Mouse (Mus musculus) embryonic facial prominence, embryonic 14.5 days (tissue): ENCODE data around the gene Fbxw4. TPM values are rescaled to one million over a fixed set of nuclear protein-coding genes. Genes with fewer than 3 reads are reported as not detected.
A peak's percentile ranks its signal among the peaks of the same experiment; 100 is the strongest.

Source experiments
- ATAC-seq: fragments of 200-750 bp; cut with Nextera tagmentation; 2 replicates; pipeline ENCODE4 v1.8.0; 2017; ENCODE audit warnings: low read depth, moderate number of reproducible peaks, moderate TSS enrichment
- DNase-seq: peaks from one replicate; pipeline ENCODE4 v3.0.0-alpha.2; 2015; ENCODE audit warnings: low spot score
- H3K27ac ChIP-seq: fragments of 300-500 bp; sonication (generic); replicated peaks from 2 replicates; pipeline ENCODE4 v1.5.1; 2014; ENCODE audit warnings: low read depth, mild to moderate bottlenecking, low read length, moderate library complexity
- H3K27me3 ChIP-seq: fragments of 300-500 bp; sonication (generic); replicated peaks from 2 replicates; pipeline ENCODE4 v1.6.1; 2014; ENCODE audit warnings: low read length; ENCODE audit not compliant: control insufficient read depth, insufficient read depth
- H3K36me3 ChIP-seq: fragments of 300-500 bp; sonication (generic); 2 replicates; pipeline ENCODE4 v1.6.1; 2014; ENCODE audit warnings: low read length, mixed read lengths; ENCODE audit not compliant: control insufficient read depth, insufficient read depth
- H3K4me1 ChIP-seq: fragments of 300-500 bp; sonication (generic); 2 replicates; pipeline ENCODE4 v1.6.1; 2014; ENCODE audit warnings: antibody characterized with exemption, low read length; ENCODE audit not compliant: control insufficient read depth, insufficient read depth
- H3K4me2 ChIP-seq: fragments of 300-500 bp; sonication (generic); 2 replicates; pipeline ENCODE4 v1.6.1; 2014; ENCODE audit warnings: low read depth, mild to moderate bottlenecking, low read length, moderate library complexity, mixed read lengths
- H3K4me3 ChIP-seq: fragments of 300-500 bp; sonication (generic); 2 replicates; pipeline ENCODE4 v1.5.1; 2014; ENCODE audit warnings: low read depth, mild to moderate bottlenecking, low read length
- H3K9ac ChIP-seq: fragments of 300-500 bp; sonication (generic); 2 replicates; pipeline ENCODE4 v1.6.1; 2014; ENCODE audit warnings: low read depth, mild to moderate bottlenecking, low read length, moderate library complexity, mixed read lengths
- H3K9me3 ChIP-seq: fragments of 300-500 bp; sonication (generic); 2 replicates; pipeline ENCODE4 v1.6.1; 2016; ENCODE audit warnings: low read length; ENCODE audit not compliant: control insufficient read depth
- WGBS: fragments of 180-500 bp; shearing (Covaris S2); extraction: QIAGEN DNeasy Blood & Tissue Kit; methylation state at CpG from one replicate; pipeline ENCODE4 v1.1.7; 2014; 5-methylcytosine and 5-hydroxymethylcytosine counted together
- polyA plus RNA-seq: library from polyadenylated mRNA; unstranded; fragments of >200 nt; fragmentation: Nextera tagmentation; extraction: Ambion mirVana; gene quantifications from 2 replicates; pipeline ENCODE4 v1.2.1, GENCODE M21; 2014

Gene Fbxw4
- polyA plus RNA-seq, 1 experiment from 2014 or later, result 6.9 TPM

DNA sequence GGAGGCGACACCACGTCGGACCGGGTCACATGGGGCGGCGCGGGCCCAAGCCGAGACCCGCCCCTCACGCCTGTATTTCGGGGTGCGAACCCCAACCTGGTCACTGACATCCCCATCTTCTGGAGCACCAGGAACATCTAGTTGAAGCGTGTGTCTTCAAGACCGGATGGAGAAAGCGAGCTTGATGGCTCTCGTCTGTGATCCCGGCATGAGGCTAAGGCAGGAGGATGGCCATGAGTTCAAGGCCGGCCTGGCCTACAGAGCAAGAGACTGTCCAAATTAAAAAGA lies 335 bp upstream of the Fbxw4 start:
- H3K27me3 ChIP-seq, result no peaks in the 10 kb centered on the region
- H3K4me3 ChIP-seq, result peak overlapping the region; percentile 92
- no peaks in the 10 kb centered on the region for H3K36me3 ChIP-seq
- H3K27ac ChIP-seq, result peak overlapping the region; percentile 95
- peak overlapping the region; percentile 99 for H3K9ac ChIP-seq
- no peaks in the 10 kb centered on the region for H3K9me3 ChIP-seq
- WGBS, result 14% methylated on average over 18 of the region's 18 CpGs
- ATAC-seq (no peak), DNase-seq (no peak)
- H3K4me2 ChIP-seq, result peak overlapping the region; percentile 93
- H3K4me1 ChIP-seq, result peaks cover 37% of the 10 kb centered on the region

DNA sequence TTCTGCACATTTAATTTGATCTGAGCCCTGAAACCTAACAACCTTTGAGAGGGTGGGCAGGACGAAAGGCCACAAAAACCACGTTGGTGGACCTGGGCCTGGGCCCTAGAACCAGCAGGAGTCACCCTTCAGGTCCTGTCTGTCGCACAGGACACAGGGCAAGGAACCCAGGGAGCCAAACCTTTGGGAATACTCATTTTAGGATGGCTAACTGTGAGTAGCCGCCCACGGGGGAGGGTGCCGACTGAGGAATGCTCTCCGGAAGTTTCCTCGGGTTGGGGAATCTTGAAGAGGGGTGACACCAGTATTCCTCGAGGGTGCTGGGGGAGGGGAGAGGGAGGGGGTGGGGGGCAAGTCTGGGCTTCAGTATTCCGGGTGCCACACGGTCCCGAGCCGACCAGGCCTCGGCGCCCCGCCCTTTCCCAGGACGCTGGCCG lies 793 bp downstream of the Fbxw4 start:
- H3K4me3 ChIP-seq, result peak overlapping the region; percentile 92
- H3K36me3 ChIP-seq, result no peaks in the 10 kb centered on the region
- DNase-seq (peak; percentile 50), ATAC-seq (no peak; the same call in 1 of the 2 replicates)
- H3K9me3 ChIP-seq, result no peaks in the 10 kb centered on the region
- peak overlapping the region; percentile 93 for H3K4me2 ChIP-seq
- peaks cover 37% of the 10 kb centered on the region for H3K4me1 ChIP-seq
- H3K27ac ChIP-seq, result peak overlapping the region; percentile 95
- H3K9ac ChIP-seq, result peak overlapping the region; percentile 99
- no peaks in the 10 kb centered on the region for H3K27me3 ChIP-seq
- WGBS, result under 1% methylated on average over 10 of the region's 18 CpGs

GRCm38 (mm10) chr19:45658556-45659268 lies 1.4 kb downstream of the Fbxw4 start:
- Histone ChIP-seq H3K4me3 (peak overlapping the region; percentile 92), H3K27ac (peak overlapping the region; percentile 95; the same call in 1 of the 2 replicates), H3K9ac (peak overlapping the region; percentile 99), H3K4me2 (peak overlapping the region; percentile 93), H3K4me1 (peaks cover 37% of the 10 kb centered on the region), H3K27me3 (no peaks in the 10 kb centered on the region), H3K9me3 (no peaks in the 10 kb centered on the region), H3K36me3 (no peaks in the 10 kb centered on the region)
- 50% methylated on average over 10 of the region's 10 CpGs for WGBS
- ATAC-seq (no peak), DNase-seq (no peak)

GRCm38 (mm10) chr19:45657828-45658227 lies 2.3 kb downstream of the Fbxw4 start:
- ATAC-seq (no peak), DNase-seq (no peak)
- H3K9ac ChIP-seq, result no peak overlapping the region
- no peak overlapping the region for H3K4me3 ChIP-seq
- H3K36me3 ChIP-seq, result no peaks in the 10 kb centered on the region
- H3K9me3 ChIP-seq, result no peaks in the 10 kb centered on the region
- H3K27me3 ChIP-seq, result no peaks in the 10 kb centered on the region
- no peak overlapping the region for H3K4me2 ChIP-seq
- H3K4me1 ChIP-seq, result peaks cover 41% of the 10 kb centered on the region
- H3K27ac ChIP-seq, result no peak overlapping the region
- WGBS, result 71% methylated on average over 1 of the region's 1 CpGs

- no peaks in the 10 kb centered on the region for H3K27me3 ChIP-seq
- H3K4me3 ChIP-seq, result no peak overlapping the region
- H3K9me3 ChIP-seq, result no peaks in the 10 kb centered on the region
- no peak overlapping the region; the same call in 1 of the 2 replicates for H3K4me2 ChIP-seq
- ATAC-seq (no peak), DNase-seq (peak; percentile 39)
- peaks cover 49% of the 10 kb centered on the region for H3K4me1 ChIP-seq
- H3K36me3 ChIP-seq, result no peaks in the 10 kb centered on the region
- H3K27ac ChIP-seq, result no peak overlapping the region
- H3K9ac ChIP-seq, result no peak overlapping the region
- WGBS, result 48% methylated on average over 8 of the region's 8 CpGs
These were observed 3.1 kb downstream of the Fbxw4 start for GRCm38 (mm10) chr19:45656810-45657595.

DNA sequence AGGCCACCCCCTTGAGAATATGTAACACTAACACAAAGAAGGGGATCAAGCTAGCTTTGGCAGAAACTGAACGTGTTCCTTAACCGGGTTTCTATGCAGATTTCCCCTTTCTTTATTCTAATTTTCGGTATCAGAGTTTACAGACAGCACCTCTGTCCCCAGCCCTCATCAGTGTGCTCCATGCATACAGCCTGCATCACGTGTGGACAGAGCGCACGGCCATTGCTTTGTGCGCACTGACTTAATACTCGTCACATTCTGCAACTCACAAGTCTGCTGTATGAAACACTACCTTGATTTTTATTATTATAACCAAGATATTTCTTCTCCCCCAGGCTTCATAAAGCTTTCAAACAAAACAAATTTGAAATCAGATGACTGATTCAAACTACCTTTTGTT lies 4.2 kb downstream of the Fbxw4 start:
- DNase-seq (no peak), ATAC-seq (no peak)
- Histone ChIP-seq H3K27ac (no peak overlapping the region), H3K27me3 (no peaks in the 10 kb centered on the region), H3K4me3 (no peak overlapping the region), H3K4me1 (peaks cover 54% of the 10 kb centered on the region), H3K9me3 (no peaks in the 10 kb centered on the region), H3K4me2 (no peak overlapping the region), H3K9ac (no peak overlapping the region), H3K36me3 (no peaks in the 10 kb centered on the region)
- 48% methylated on average over 8 of the region's 8 CpGs for WGBS

- Histone ChIP-seq H3K36me3 (no peaks in the 10 kb centered on the region), H3K9me3 (no peaks in the 10 kb centered on the region), H3K9ac (no peak overlapping the region), H3K4me1 (peaks cover 45% of the 10 kb centered on the region), H3K27ac (no peak overlapping the region), H3K4me2 (no peak overlapping the region), H3K4me3 (no peak overlapping the region), H3K27me3 (no peaks in the 10 kb centered on the region)
- DNase-seq (no peak), ATAC-seq (no peak)
- WGBS, result 51% methylated on average over 6 of the region's 6 CpGs
These were observed 6.1 kb downstream of the Fbxw4 start for GRCm38 (mm10) chr19:45653986-45654385.

DNA sequence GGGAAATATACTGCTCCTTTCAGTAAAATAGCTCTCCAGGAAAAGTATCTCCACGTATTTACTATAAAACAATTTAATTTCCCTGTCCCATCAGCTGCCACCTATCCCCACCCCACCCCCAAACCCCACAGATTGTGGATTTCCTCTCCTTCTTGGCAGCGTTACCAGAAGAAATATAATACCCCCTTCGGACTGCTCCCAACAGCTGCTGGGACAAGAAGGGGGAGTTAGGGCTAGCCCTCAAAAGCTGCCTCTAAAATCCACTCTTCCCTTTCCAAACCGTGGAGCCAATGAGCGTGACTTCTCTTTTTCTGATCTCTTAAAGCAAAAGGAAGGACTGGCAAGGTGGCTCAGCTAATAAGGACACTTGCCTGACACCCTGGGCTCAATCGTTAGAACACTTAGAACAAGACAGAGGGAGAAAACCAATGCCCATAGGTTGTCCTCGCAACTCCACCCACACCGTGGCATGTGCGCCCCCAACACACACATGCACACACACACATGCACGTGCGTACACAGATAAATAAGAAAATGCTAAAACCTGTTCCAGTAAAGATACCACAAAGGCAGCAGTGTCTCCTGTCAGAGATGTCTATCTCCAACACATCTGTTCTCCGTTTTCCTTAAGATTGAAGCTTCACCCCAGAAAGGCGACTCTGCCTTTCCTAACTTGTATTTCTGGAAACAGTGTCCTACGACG lies 7.7 kb downstream of the Fbxw4 start:
- Histone ChIP-seq H3K36me3 (no peaks in the 10 kb centered on the region), H3K4me1 (peaks cover 38% of the 10 kb centered on the region), H3K9ac (0 out of 2 replicates have a peak overlapping the region, but pooled peaks have one; percentile 21), H3K4me2 (peak overlapping the region; percentile 42), H3K27ac (peak overlapping the region; percentile 72), H3K27me3 (no peaks in the 10 kb centered on the region), H3K4me3 (0 out of 2 replicates have a peak overlapping the region, but pooled peaks have one; percentile 5), H3K9me3 (no peaks in the 10 kb centered on the region)
- DNase-seq (peak; percentile 93), ATAC-seq (peak; percentile 87)
- WGBS, result 23% methylated on average over 15 of the region's 15 CpGs
